Mouse (Mus musculus) spleen, adult 2 months (tissue): ENCODE results near the gene Erc2.

Experiments used
- CTCF ChIP-seq: fragments of 200-500 bp; IDR thresholded peaks from 2 replicates; pipeline ENCODE4 v1.5.1; 2011; ENCODE audit warnings: mild to moderate bottlenecking, inconsistent platforms; ENCODE audit not compliant: insufficient read depth, insufficient read length, insufficient replicate concordance; ENCODE audit errors: extremely low read depth
- POLR2A ChIP-seq: fragments of 200-500 bp; IDR thresholded peaks from 2 replicates; pipeline ENCODE4 v1.6.1; 2011; ENCODE audit warnings: low read depth, low read length, inconsistent platforms

- TF ChIP-seq POLR2A = no peak
- TF ChIP-seq CTCF = no peak
Measured at GRCm38 (mm10) chr14:27667016-27667852, 45.0 kb downstream of the Erc2 start.
